Mouse (Mus musculus): ENCODE data around the gene Rgs6. TPM values are rescaled to one million over a fixed set of nuclear protein-coding genes. Genes with fewer than 3 reads are reported as not detected.

The Rgs6 gene
- polyA plus RNA-seq, 1 experiment from 2014 or later: 1.5 TPM

GRCm38 (mm10) chr12:82883079-82883478, 295.0 kb downstream of the Rgs6 start:
- WGBS: 65% methylated on average over 1 of the region's 1 CpGs
- Histone ChIP-seq H3K9ac (ENCODE audit: low read length) (no peak overlapping the region), H3K4me1 (replicated peaks; ENCODE audit: control insufficient read depth, insufficient read depth) (no peaks in the 10 kb centered on the region), H3K36me3 (ENCODE audit: control insufficient read depth, insufficient read depth, low read length) (no peaks in the 10 kb centered on the region), H3K4me2 (replicated peaks; ENCODE audit: low read depth) (no peak overlapping the region), H3K4me3 (ENCODE audit: low read depth, low read length) (no peak overlapping the region), H3K27me3 (ENCODE audit: control insufficient read depth, insufficient read depth, low read length) (no peaks in the 10 kb centered on the region), H3K9me3 (ENCODE audit: control insufficient read depth, low read length) (no peaks in the 10 kb centered on the region), H3K27ac (replicated peaks) (no peak overlapping the region)
- no peak for TF ChIP-seq EP300 (optimal IDR thresholded peaks at IDR 0.05)
- TF ChIP-seq CTCF (IDR thresholded peaks at IDR 0.05; ENCODE audit: low read depth): no peak
- ATAC-seq (ENCODE audit: low FRiP score, low TSS enrichment) (no peak), DNase-seq (ENCODE audit: low spot score) (no peak)

GRCm38 (mm10) chr12:82894971-82895838, 307.1 kb downstream of the Rgs6 start:
- TF ChIP-seq CTCF (IDR thresholded peaks at IDR 0.05; ENCODE audit: low read depth): no peak
- no peak for TF ChIP-seq EP300 (optimal IDR thresholded peaks at IDR 0.05)
- DNase-seq (ENCODE audit: low spot score) (no peak), ATAC-seq (ENCODE audit: low FRiP score, low TSS enrichment) (no peak)
- Histone ChIP-seq H3K4me2 (replicated peaks; ENCODE audit: low read depth) (no peak overlapping the region), H3K4me1 (replicated peaks; ENCODE audit: control insufficient read depth, insufficient read depth) (no peaks in the 10 kb centered on the region), H3K9ac (ENCODE audit: low read length) (no peak overlapping the region), H3K36me3 (ENCODE audit: control insufficient read depth, insufficient read depth, low read length) (no peaks in the 10 kb centered on the region), H3K27ac (replicated peaks) (no peak overlapping the region), H3K4me3 (ENCODE audit: low read depth, low read length) (no peak overlapping the region), H3K27me3 (ENCODE audit: control insufficient read depth, insufficient read depth, low read length) (no peaks in the 10 kb centered on the region), H3K9me3 (ENCODE audit: control insufficient read depth, low read length) (no peaks in the 10 kb centered on the region)
- 83% methylated on average over 6 of the region's 6 CpGs for WGBS

DNA sequence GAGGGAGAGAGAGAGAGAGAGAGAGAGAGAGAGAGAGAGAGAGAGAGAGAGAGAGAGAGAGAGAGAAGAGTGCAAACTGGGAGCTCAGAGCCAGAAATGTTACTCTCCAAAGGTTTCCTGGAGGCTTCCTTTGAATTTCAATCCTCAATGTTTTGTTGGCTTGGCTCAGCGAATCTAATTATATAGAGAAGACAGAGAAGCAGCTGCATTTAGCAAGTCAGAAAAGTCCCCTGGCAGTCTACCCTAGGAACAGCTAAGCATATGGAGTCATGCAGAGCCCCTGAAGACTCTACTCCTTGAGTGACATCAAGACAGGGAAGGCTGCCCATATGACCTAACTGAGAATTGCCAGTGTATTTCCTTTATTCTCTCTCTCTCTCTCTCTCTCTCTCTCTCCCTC, 317.7 kb downstream of the Rgs6 start:
- 43% methylated on average over 1 of the region's 1 CpGs for WGBS
- ATAC-seq (ENCODE audit: low FRiP score, low TSS enrichment) (no peak), DNase-seq (ENCODE audit: low spot score) (no peak)
- Histone ChIP-seq H3K4me1 (replicated peaks; ENCODE audit: control insufficient read depth, insufficient read depth) (no peaks in the 10 kb centered on the region), H3K27ac (replicated peaks) (no peak overlapping the region), H3K9ac (ENCODE audit: low read length) (no peak overlapping the region), H3K27me3 (ENCODE audit: control insufficient read depth, insufficient read depth, low read length) (no peaks in the 10 kb centered on the region), H3K36me3 (ENCODE audit: control insufficient read depth, insufficient read depth, low read length) (no peaks in the 10 kb centered on the region), H3K9me3 (ENCODE audit: control insufficient read depth, low read length) (no peaks in the 10 kb centered on the region), H3K4me2 (replicated peaks; ENCODE audit: low read depth) (no peak overlapping the region), H3K4me3 (ENCODE audit: low read depth, low read length) (no peak overlapping the region)
- TF ChIP-seq EP300 (optimal IDR thresholded peaks at IDR 0.05) (no peak), CTCF (IDR thresholded peaks at IDR 0.05; ENCODE audit: low read depth) (no peak)

DNA sequence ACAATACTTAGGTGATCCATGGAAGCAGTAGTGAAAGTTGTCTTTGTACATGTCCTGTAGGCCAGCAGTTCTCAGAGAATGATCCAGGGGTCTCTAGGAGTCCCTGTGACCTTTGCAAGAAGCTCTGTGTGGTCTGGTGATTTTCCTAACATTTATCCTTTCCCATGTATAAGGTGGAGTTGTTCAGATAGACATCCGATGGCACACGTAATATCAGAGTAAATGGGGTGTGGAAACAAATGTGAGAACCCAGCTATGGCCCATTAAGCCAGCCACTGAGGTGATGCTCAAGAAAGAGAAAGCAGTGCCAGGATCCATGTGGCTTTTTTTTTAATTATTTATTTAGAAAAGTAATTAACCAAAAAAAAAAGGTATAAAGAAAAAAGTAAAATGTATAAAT, 322.8 kb downstream of the Rgs6 start:
- no peak overlapping the region for H3K9ac ChIP-seq (ENCODE audit: low read length)
- DNase-seq (ENCODE audit: low spot score) (no peak), ATAC-seq (ENCODE audit: low FRiP score, low TSS enrichment) (no peak)
- 87% methylated on average over 2 of the region's 2 CpGs for WGBS
- no peaks in the 10 kb centered on the region for H3K4me1 ChIP-seq (replicated peaks; ENCODE audit: control insufficient read depth, insufficient read depth)
- no peak overlapping the region for H3K4me2 ChIP-seq (replicated peaks; ENCODE audit: low read depth)
- no peak overlapping the region for H3K27ac ChIP-seq (replicated peaks)
- no peak for TF ChIP-seq CTCF (IDR thresholded peaks at IDR 0.05; ENCODE audit: low read depth)
- TF ChIP-seq EP300 (optimal IDR thresholded peaks at IDR 0.05): no peak
- no peaks in the 10 kb centered on the region for H3K27me3 ChIP-seq (ENCODE audit: control insufficient read depth, insufficient read depth, low read length)
- no peaks in the 10 kb centered on the region for H3K9me3 ChIP-seq (ENCODE audit: control insufficient read depth, low read length)
- H3K36me3 ChIP-seq (ENCODE audit: control insufficient read depth, insufficient read depth, low read length): no peaks in the 10 kb centered on the region
- no peak overlapping the region for H3K4me3 ChIP-seq (ENCODE audit: low read depth, low read length)

DNA sequence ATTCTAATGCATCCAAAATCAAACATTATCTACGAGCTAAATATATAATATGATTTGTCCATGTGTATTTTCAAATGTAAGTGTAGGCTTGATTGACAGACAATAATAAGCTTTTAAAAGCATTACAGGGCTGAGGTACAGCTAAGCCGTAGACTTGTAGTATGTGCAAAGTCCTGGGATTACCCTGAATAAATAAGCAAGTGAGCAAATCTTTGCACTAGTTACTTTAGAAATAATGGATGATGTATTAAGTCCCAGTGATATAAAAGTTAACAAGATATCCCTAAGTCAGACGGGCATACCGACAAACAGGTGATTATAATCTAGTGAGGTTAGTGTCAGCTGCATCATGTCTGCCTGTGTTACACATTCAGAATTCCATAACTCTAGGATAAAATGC, 326.0 kb downstream of the Rgs6 start:
- ATAC-seq (ENCODE audit: low FRiP score, low TSS enrichment) (no peak), DNase-seq (ENCODE audit: low spot score) (no peak)
- Histone ChIP-seq H3K4me2 (replicated peaks; ENCODE audit: low read depth) (no peak overlapping the region), H3K9ac (ENCODE audit: low read length) (no peak overlapping the region), H3K4me3 (ENCODE audit: low read depth, low read length) (no peak overlapping the region), H3K4me1 (replicated peaks; ENCODE audit: control insufficient read depth, insufficient read depth) (no peaks in the 10 kb centered on the region), H3K36me3 (ENCODE audit: control insufficient read depth, insufficient read depth, low read length) (no peaks in the 10 kb centered on the region), H3K27me3 (ENCODE audit: control insufficient read depth, insufficient read depth, low read length) (no peaks in the 10 kb centered on the region), H3K9me3 (ENCODE audit: control insufficient read depth, low read length) (no peaks in the 10 kb centered on the region), H3K27ac (replicated peaks) (no peak overlapping the region)
- no peak for TF ChIP-seq EP300 (optimal IDR thresholded peaks at IDR 0.05)
- no peak for TF ChIP-seq CTCF (IDR thresholded peaks at IDR 0.05; ENCODE audit: low read depth)
- 28% methylated on average over 4 of the region's 4 CpGs for WGBS

DNA sequence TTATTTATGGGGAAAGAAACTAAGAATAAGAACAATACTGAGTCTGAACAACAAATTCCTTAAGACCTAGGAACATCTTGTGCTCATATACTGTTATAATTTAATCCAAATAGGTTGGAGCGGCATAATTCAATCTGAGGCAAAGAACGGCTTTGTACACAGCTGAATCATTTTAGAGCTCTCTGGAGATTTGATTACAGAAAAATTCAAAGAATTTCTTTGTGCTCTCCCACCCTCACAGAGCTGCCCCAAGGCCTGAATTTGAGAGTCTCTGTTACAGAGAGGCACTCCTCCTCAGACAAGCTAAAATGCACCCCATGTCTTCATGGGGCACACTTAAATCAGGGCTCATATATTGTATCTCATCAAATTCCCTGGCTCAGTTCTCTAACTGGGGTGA, 332.1 kb downstream of the Rgs6 start:
- Histone ChIP-seq H3K4me3 (ENCODE audit: low read depth, low read length) (no peak overlapping the region), H3K27ac (replicated peaks) (no peak overlapping the region), H3K27me3 (ENCODE audit: control insufficient read depth, insufficient read depth, low read length) (no peaks in the 10 kb centered on the region), H3K36me3 (ENCODE audit: control insufficient read depth, insufficient read depth, low read length) (no peaks in the 10 kb centered on the region), H3K4me1 (replicated peaks; ENCODE audit: control insufficient read depth, insufficient read depth) (no peaks in the 10 kb centered on the region), H3K9ac (ENCODE audit: low read length) (no peak overlapping the region), H3K9me3 (ENCODE audit: control insufficient read depth, low read length) (no peaks in the 10 kb centered on the region), H3K4me2 (replicated peaks; ENCODE audit: low read depth) (no peak overlapping the region)
- TF ChIP-seq EP300 (optimal IDR thresholded peaks at IDR 0.05) (no peak), CTCF (IDR thresholded peaks at IDR 0.05; ENCODE audit: low read depth) (no peak)
- WGBS: 33% methylated on average over 2 of the region's 2 CpGs
- no peak for DNase-seq (ENCODE audit: low spot score)
- ATAC-seq (ENCODE audit: low FRiP score, low TSS enrichment): no peak

All from stomach, postnatal 0 days (tissue).